Mouse (Mus musculus): ENCODE data around the gene Zbtb20.

The Zbtb20 gene

GRCm38 (mm10) chr16:43482125-43482524 is 606.4 kb downstream of the Zbtb20 start:
- DNase-seq (ENCODE audit: low read depth, low spot score): no peak

DNA sequence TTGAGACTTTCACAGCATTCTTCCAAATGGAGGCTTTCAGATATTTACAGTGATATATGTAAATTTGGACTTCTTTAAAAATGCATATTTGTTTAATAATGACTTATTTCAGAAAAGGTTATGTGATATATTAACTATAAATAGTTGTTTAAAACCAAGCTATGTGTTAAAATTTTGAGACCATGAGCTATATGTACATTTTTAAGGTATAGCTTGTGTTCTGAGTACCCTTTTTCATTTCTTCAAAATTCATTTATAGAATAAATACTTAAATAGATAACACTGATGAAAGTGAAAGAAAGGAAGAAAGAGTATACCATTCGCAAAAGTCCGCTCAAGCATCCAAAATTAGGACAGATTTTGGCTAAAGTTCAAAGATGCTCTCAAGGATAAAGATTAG is 607.1 kb downstream of the Zbtb20 start:
- DNase-seq (ENCODE audit: low read depth, low spot score): no peak

DNA sequence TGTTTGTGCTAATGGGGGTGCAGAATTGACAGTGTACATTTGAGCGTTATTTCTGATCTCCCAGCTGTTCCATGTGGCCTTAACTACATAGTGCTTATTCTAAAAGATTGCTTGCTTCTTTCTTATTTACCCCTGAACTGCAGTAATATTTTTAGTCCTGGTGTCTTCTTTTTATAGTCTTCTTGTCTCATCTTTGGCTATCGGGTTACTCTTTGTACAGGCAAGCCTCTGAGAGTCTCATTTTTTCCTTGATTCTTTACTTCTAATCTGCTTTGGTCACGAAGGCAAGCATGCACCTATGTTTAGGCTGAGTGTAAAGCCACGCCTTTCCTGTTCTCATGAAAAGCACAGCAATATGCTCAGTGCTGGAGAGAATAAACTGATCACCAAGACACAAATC is 608.7 kb downstream of the Zbtb20 start:
- no peak for DNase-seq (ENCODE audit: low read depth, low spot score)

- no peak for DNase-seq (ENCODE audit: low read depth, low spot score)
Measured at GRCm38 (mm10) chr16:43489362-43489761, 613.7 kb downstream of the Zbtb20 start.

DNA sequence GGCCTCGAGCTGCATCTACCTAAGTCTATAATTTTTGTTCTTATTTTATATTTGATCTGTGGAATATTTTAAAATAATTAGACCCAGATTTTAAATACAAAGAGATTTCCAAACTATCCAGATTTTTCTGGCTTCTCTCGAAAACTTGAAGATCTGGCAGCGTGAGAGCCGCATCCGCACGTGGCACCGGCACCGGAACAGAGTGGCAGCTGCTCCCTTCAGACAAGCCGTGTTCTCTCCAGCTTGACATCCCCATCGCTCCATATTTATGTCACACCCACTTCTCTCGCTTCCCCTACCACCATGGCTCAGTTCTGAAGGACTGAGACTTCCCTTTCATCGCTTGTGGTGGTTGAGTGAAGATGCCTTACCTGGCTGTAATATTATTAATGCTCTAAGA is 614.3 kb downstream of the Zbtb20 start:
- DNase-seq (ENCODE audit: low read depth, low spot score): no peak

GRCm38 (mm10) chr16:43492863-43493262 is 617.2 kb downstream of the Zbtb20 start:
- DNase-seq (ENCODE audit: low read depth, low spot score): no peak

- DNase-seq (ENCODE audit: low read depth, low spot score): no peak
Measured at GRCm38 (mm10) chr16:43493596-43494385, 618.1 kb downstream of the Zbtb20 start.

GRCm38 (mm10) chr16:43495175-43495818 is 619.6 kb downstream of the Zbtb20 start:
- no peak for DNase-seq (ENCODE audit: low read depth, low spot score)

DNA sequence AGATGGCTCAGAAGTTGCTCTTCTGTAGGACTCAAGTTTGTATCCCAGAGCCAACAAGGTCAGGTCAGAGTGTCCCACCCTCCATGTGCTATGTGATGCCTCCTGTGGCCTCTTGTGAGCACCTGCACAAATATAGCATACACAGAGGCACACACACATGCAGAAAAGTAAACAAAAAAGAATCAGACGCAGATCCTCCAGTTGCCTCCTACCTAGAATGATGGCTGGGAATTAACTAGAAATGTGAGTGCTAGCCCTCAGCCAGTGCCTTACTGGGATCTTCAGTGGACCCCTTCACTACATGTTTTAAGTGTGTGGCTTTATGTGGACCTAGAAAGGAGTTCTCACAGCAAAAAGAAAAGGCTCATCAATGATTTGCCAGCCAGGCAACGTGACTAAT is 621.4 kb downstream of the Zbtb20 start:
- DNase-seq (ENCODE audit: low read depth, low spot score): no peak

GRCm38 (mm10) chr16:43500132-43500853 is 624.6 kb downstream of the Zbtb20 start:
- no peak for DNase-seq (ENCODE audit: low read depth, low spot score)

DNA sequence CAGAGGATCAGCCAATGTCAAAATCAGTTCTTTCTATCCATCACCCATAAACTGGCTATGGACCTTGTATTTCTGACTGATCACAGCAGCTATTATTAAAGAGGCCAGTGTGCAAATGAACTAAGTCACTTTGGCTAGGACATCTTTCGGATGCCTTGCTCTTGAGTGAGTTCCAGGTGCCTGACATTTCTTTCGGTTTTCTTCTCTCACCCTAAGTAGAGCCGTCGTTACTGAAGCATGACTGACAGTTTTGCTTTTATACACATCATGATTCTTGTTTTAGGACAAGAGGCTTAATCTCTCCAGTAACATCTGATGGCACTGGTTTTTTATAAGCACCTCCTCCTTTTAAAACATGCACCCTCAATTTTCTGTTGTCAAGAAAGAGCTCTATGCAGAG is 625.6 kb downstream of the Zbtb20 start:
- no peak for DNase-seq (ENCODE audit: low read depth, low spot score)

DNA sequence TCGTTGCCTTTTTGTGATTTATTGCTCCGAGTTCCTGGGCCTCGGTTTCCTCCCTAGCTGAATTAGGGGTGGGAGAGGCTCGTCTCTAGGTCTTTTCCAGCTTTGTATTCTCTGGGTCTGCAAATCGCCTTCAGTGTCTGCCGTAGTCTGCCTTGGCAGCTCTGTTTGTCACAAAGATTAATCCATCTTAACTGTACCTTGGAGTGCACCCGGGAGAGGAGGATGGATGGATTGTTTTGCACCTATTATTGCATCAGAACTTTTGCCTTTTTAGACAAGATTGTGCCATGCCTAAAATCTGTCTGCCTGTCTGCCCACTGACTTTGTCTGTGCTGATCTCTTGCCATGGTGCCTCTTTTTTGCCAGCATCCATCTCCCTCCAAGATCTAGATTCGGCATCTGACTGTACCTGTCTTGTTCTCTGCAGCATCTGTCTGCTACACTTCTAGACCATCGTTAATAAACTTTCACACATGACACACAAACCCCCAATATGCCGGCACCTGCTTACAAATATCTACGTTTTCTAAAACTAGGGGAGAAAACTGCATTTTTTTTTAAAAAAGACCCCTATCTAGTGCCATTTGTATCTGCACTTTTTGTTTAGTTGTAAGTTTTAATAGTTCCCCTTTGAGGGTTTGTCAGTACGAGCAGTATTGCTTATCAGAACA is 626.8 kb downstream of the Zbtb20 start:
- no peak for DNase-seq (ENCODE audit: low read depth, low spot score)

DNA sequence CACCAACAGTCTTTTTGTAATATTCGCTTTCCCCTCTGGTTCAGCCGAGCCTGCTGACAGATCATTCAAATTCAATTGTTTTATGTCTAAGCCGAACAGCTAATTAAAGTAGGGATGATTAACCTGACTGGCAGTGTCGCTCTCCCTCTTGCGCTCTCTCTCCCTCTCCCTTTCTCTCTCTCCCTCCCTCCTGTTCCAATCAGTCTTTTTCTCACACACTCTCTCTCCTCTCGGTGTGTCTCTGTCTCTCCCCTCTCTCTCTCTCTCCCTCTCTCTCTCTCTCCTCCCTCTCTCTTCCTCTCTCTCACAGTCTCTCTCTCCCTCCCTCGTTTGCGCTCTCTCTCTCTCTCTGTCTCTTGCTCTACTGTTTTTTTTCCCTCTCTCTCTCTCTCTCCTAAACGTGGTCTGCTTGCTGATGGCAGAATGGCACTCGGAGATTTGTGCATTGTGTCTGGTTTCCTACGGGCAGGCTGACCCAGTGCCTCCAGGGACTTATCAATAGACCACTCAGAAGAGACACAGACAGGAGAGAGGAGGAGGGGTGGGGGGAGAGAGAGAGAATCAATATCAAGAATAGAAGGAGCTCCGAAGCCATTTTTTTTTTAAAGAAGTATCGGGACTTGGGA is 627.4 kb downstream of the Zbtb20 start:
- DNase-seq (ENCODE audit: low read depth, low spot score): no peak

GRCm38 (mm10) chr16:43503636-43504010 is 627.9 kb downstream of the Zbtb20 start:
- no peak for DNase-seq (ENCODE audit: low read depth, low spot score)

DNA sequence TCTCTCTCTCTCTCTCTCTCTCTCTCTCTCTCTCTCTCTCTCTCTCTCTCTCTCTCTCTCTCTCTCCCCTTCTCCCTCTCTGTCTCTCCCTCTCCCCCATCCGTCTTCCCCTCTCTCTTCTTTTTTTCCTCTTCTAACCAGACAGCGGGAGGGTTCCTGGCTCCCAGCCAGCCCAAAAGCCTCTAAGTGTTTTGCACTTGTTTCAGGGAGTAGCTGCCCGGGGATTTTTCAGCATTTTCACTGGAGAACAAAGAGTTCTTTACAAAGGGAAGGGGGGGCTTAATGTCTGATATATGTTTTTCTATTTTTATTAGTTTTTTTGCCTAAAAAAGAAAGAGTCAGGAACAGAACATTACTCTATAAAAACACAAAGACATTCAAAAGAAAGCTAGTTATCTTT is 628.5 kb downstream of the Zbtb20 start:
- DNase-seq (ENCODE audit: low read depth, low spot score): no peak

DNA sequence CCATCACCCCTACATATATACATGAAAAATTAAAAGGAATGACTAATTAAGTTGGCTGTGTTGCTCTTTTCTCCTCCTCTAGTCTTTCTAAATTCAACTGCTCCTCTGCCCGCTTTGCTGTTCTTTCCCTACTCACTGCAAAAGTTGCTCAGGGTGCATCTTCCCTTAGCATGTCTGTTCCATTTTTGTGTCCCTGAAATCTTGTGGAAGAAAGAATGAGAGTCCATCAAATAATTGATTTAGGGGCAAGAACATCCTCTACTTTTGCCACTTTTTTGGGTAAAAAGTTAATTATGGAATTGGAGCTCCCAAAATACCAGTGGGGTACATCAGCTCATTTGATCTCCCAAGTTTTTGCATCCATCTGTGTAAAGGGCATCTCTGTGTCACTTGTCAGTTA is 628.9 kb downstream of the Zbtb20 start:
- no peak for DNase-seq (ENCODE audit: low read depth, low spot score)

GRCm38 (mm10) chr16:43505314-43505950 is 629.8 kb downstream of the Zbtb20 start:
- DNase-seq (ENCODE audit: low read depth, low spot score): no peak

GRCm38 (mm10) chr16:43506189-43506751 is 630.6 kb downstream of the Zbtb20 start:
- DNase-seq (ENCODE audit: low read depth, low spot score): no peak

DNA sequence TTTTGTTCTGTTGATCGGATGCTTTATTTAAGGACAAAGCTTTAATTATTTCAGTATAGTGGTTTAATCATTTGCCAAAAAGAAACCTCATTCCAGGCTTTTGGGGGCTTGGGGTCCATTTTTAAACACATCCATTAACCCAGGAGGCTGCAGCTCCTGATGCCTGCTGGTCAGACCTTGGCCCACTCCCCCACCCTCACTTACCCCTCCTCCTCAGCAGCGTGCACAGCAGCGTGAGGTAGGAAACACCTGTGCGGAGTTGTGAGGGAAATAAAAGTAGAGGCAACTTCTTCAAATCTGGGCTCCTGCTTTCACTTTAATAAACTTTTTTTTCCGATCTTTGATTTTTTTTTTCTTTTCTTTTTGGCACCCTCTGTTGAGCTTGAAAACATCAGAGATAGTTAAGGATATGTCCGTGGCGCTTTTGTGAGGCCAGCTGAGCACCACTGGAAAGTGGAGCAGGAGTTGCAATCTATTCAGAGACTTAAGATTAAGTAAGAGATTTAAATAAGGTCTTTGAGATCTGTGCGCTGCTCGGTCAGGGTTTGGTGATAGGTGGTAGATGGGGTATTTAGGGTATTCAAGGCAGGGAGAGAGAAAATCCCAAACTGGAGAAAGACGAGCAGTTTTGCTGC is 631.2 kb downstream of the Zbtb20 start:
- no peak for DNase-seq (ENCODE audit: low read depth, low spot score)

All from CD4-positive helper T cell, adult 2 months (primary cell).